Mouse (Mus musculus) midbrain, embryonic 13.5 days (tissue): ENCODE results near the gene Gpr12. TPM values are rescaled to one million over a fixed set of nuclear protein-coding genes. Genes with fewer than 3 reads are reported as not detected.
"Not testable (repeated sequence)": the region's sequence is repeated elsewhere in the genome, so short reads cannot be mapped to it uniquely, and the experiment has no call there.

ENCODE experiments used
- ATAC-seq: fragments of 200-750 bp; cut with Nextera tagmentation; 2 replicates; pipeline ENCODE4 v1.8.0; 2017; ENCODE audit warnings: mild to moderate bottlenecking, moderate TSS enrichment, moderate library complexity
- H3K27ac ChIP-seq: fragments of 300-500 bp; sonication (generic); 2 replicates; pipeline ENCODE4 v1.5.1; 2015; ENCODE audit warnings: inconsistent platforms, mild to moderate bottlenecking, moderate library complexity
- H3K27me3 ChIP-seq: fragments of 300-500 bp; sonication (generic); 2 replicates; pipeline ENCODE4 v1.6.1; 2015; ENCODE audit warnings: mild to moderate bottlenecking, inconsistent platforms
- H3K36me3 ChIP-seq: fragments of 300-500 bp; sonication (generic); 2 replicates; pipeline ENCODE4 v1.6.1; 2015; ENCODE audit warnings: mild to moderate bottlenecking, inconsistent platforms
- H3K4me1 ChIP-seq: fragments of 300-500 bp; sonication (generic); replicated peaks from 2 replicates; pipeline ENCODE4 v1.6.1; 2015; ENCODE audit warnings: inconsistent platforms
- H3K4me2 ChIP-seq: fragments of 300-500 bp; sonication (generic); replicated peaks from 2 replicates; pipeline ENCODE4 v1.6.1; 2015; ENCODE audit warnings: moderate library complexity, mild to moderate bottlenecking, inconsistent platforms
- H3K4me3 ChIP-seq: fragments of 300-500 bp; sonication (generic); replicated peaks from 2 replicates; pipeline ENCODE4 v1.5.1; 2015; ENCODE audit warnings: mild to moderate bottlenecking, inconsistent platforms
- H3K9ac ChIP-seq: fragments of 300-500 bp; sonication (generic); replicated peaks from 2 replicates; pipeline ENCODE4 v1.6.1; 2015; ENCODE audit warnings: mild to moderate bottlenecking, inconsistent platforms
- H3K9me3 ChIP-seq: fragments of 300-500 bp; sonication (generic); 2 replicates; pipeline ENCODE4 v1.6.1; 2016; ENCODE audit warnings: mild to moderate bottlenecking, inconsistent platforms
- WGBS: fragments of 180-500 bp; shearing (Covaris S2); methylation state at CpG from one replicate; pipeline ENCODE4 v1.1.7; 2015; 5-methylcytosine and 5-hydroxymethylcytosine counted together
- polyA plus RNA-seq: library from polyadenylated mRNA; unstranded; fragments of >200 nt; fragmentation: Nextera tagmentation; extraction: Ambion mirVana; gene quantifications from 2 replicates; pipeline ENCODE4 v1.2.1, GENCODE M21; 2015

The Gpr12 gene
- polyA plus RNA-seq, 1 experiment from 2014 or later = 6.7 TPM

GRCm38 (mm10) chr5:146606221-146606620 lies 21.2 kb upstream of the Gpr12 start:
- no peak overlapping the region for H3K9ac ChIP-seq
- H3K9me3 ChIP-seq = no peaks in the 10 kb centered on the region
- WGBS = 83% methylated on average over 5 of the region's 5 CpGs
- no peak overlapping the region for H3K4me3 ChIP-seq
- no peaks in the 10 kb centered on the region for H3K27me3 ChIP-seq
- no peak overlapping the region for H3K27ac ChIP-seq
- H3K4me1 ChIP-seq = no peaks in the 10 kb centered on the region
- ATAC-seq = no peak
- H3K4me2 ChIP-seq = no peak overlapping the region
- H3K36me3 ChIP-seq = no peaks in the 10 kb centered on the region

DNA sequence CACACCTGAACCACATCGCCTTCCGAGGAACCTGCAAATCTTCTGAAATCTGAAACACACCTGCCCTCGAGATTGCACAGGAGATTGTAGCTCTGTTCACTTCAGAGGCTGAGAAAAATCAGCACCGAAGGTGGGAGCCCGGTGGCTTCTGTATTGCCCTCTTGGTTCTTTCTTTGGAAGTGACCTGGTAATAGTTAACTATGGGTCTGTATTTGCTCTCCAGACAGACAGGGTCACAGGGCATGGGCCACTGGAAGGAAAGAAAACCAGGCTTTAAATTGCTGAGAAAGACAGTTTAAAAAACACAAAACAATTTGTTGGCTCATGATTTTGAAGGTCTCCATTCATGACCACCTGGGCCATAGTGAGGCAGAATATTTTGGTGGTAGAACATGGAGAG lies 14.9 kb upstream of the Gpr12 start:
- no peak for ATAC-seq
- H3K9me3 ChIP-seq = no peaks in the 10 kb centered on the region
- no peaks in the 10 kb centered on the region; the same call in 1 of the 2 replicates for H3K4me1 ChIP-seq
- H3K9ac ChIP-seq = no peak overlapping the region
- 92% methylated on average over 5 of the region's 5 CpGs for WGBS
- no peaks in the 10 kb centered on the region for H3K36me3 ChIP-seq
- H3K27ac ChIP-seq = no peak overlapping the region
- no peak overlapping the region for H3K4me3 ChIP-seq
- 0 out of 2 replicates have a peak, but pooled peaks cover 5% of the 10 kb centered on the region for H3K27me3 ChIP-seq
- no peak overlapping the region for H3K4me2 ChIP-seq

DNA sequence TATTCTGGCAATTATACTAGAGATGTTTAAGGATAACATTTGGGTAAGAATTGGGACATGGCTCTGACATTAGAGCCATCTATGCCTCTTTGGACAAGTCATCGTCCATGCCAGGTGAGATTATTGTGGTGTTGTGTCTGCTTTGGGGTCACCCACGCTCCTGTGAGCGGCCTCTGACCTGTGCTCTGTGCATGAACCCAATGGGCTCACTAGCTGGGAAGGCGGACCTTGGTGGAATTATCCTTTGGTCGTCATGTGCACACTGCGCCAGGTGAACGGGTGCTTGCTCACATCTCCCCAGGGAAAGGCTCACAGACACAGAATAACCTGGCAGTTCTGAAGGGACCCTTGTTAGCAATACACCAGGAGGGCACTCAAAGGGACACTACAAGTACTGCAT lies 14.2 kb upstream of the Gpr12 start:
- H3K9ac ChIP-seq, H3K4me1 ChIP-seq, ATAC-seq, H3K27ac ChIP-seq, H3K9me3 ChIP-seq, H3K36me3 ChIP-seq, H3K4me3 ChIP-seq, H3K4me2 ChIP-seq, H3K27me3 ChIP-seq: not testable (repeated sequence)
- 79% methylated on average over 7 of the region's 7 CpGs for WGBS

GRCm38 (mm10) chr5:146598215-146599119 lies 13.4 kb upstream of the Gpr12 start:
- Histone ChIP-seq H3K9ac (no peak overlapping the region), H3K27me3 (0 out of 2 replicates have a peak, but pooled peaks cover 5% of the 10 kb centered on the region), H3K36me3 (no peaks in the 10 kb centered on the region), H3K4me1 (no peaks in the 10 kb centered on the region; the same call in 1 of the 2 replicates), H3K4me3 (no peak overlapping the region), H3K27ac (0 out of 2 replicates have a peak overlapping the region, but pooled peaks have one; percentile 14), H3K9me3 (no peaks in the 10 kb centered on the region; the same call in 1 of the 2 replicates), H3K4me2 (no peak overlapping the region)
- ATAC-seq = 0 out of 2 replicates have a peak, but pooled peaks have one; percentile 27
- 71% methylated on average over 27 of the region's 27 CpGs for WGBS

- 97% methylated on average over 10 of the region's 10 CpGs for WGBS
- H3K4me2 ChIP-seq = no peak overlapping the region
- no peak overlapping the region for H3K9ac ChIP-seq
- H3K9me3 ChIP-seq = no peaks in the 10 kb centered on the region; the same call in 1 of the 2 replicates
- peaks cover 7% of the 10 kb centered on the region; the same call in 1 of the 2 replicates for H3K27me3 ChIP-seq
- ATAC-seq = no peak
- no peaks in the 10 kb centered on the region for H3K36me3 ChIP-seq
- H3K4me3 ChIP-seq = no peak overlapping the region
- no peak overlapping the region for H3K27ac ChIP-seq
- no peaks in the 10 kb centered on the region; the same call in 1 of the 2 replicates for H3K4me1 ChIP-seq
These were observed 12.4 kb upstream of the Gpr12 start for GRCm38 (mm10) chr5:146597503-146597874.

GRCm38 (mm10) chr5:146596612-146597502 lies 11.8 kb upstream of the Gpr12 start:
- Histone ChIP-seq H3K9ac (no peak overlapping the region), H3K27ac (no peak overlapping the region), H3K4me1 (no peaks in the 10 kb centered on the region; the same call in 1 of the 2 replicates), H3K4me3 (no peak overlapping the region), H3K27me3 (peaks cover 7% of the 10 kb centered on the region; the same call in 1 of the 2 replicates), H3K9me3 (no peaks in the 10 kb centered on the region; the same call in 1 of the 2 replicates), H3K36me3 (no peaks in the 10 kb centered on the region), H3K4me2 (no peak overlapping the region)
- no peak for ATAC-seq
- WGBS = 91% methylated on average over 18 of the region's 18 CpGs

GRCm38 (mm10) chr5:146592580-146592979 lies 7.5 kb upstream of the Gpr12 start:
- Histone ChIP-seq H3K4me1 (no peaks in the 10 kb centered on the region), H3K4me2 (no peak overlapping the region), H3K27ac (no peak overlapping the region), H3K27me3 (peaks cover 40% of the 10 kb centered on the region), H3K9me3 (no peaks in the 10 kb centered on the region; the same call in none of the 2 replicates), H3K36me3 (no peaks in the 10 kb centered on the region), H3K9ac (no peak overlapping the region), H3K4me3 (no peak overlapping the region)
- WGBS = 14% methylated on average over 5 of the region's 5 CpGs
- ATAC-seq = peak; percentile 60

GRCm38 (mm10) chr5:146591636-146592035 lies 6.6 kb upstream of the Gpr12 start:
- Histone ChIP-seq H3K4me2 (no peak overlapping the region), H3K36me3 (no peaks in the 10 kb centered on the region), H3K9ac (no peak overlapping the region), H3K27me3 (peaks cover 46% of the 10 kb centered on the region), H3K27ac (no peak overlapping the region), H3K4me3 (no peak overlapping the region), H3K4me1 (no peaks in the 10 kb centered on the region), H3K9me3 (no peaks in the 10 kb centered on the region; the same call in none of the 2 replicates)
- ATAC-seq = no peak
- whole genome bisulfite sequencing = 91% methylated on average over 4 of the region's 4 CpGs

DNA sequence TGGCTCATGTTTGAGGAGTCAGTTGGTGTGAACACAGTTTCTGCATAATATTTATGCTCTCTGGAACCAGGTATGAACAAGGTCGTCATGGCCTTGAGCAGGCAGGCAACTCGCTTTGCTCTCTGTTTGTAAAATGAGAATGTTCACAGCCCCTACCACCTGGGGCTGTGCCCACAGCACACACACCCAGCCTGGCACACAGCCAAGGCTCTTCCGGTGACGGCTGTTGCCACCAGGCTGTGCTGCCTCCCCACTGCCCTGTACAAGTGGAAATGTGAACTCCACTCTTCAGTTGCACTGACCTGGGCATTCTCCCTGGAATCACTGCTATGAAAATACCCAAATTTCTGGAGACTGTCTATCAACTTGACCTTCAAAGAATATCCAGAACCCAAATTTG lies 5.9 kb upstream of the Gpr12 start:
- ATAC-seq = no peak
- H3K4me2 ChIP-seq = no peak overlapping the region
- H3K9me3 ChIP-seq = no peaks in the 10 kb centered on the region; the same call in none of the 2 replicates
- H3K4me3 ChIP-seq = no peak overlapping the region
- H3K27ac ChIP-seq = no peak overlapping the region
- H3K4me1 ChIP-seq = no peaks in the 10 kb centered on the region
- peaks cover 47% of the 10 kb centered on the region for H3K27me3 ChIP-seq
- WGBS = 68% methylated on average over 4 of the region's 4 CpGs
- no peaks in the 10 kb centered on the region for H3K36me3 ChIP-seq
- H3K9ac ChIP-seq = no peak overlapping the region

DNA sequence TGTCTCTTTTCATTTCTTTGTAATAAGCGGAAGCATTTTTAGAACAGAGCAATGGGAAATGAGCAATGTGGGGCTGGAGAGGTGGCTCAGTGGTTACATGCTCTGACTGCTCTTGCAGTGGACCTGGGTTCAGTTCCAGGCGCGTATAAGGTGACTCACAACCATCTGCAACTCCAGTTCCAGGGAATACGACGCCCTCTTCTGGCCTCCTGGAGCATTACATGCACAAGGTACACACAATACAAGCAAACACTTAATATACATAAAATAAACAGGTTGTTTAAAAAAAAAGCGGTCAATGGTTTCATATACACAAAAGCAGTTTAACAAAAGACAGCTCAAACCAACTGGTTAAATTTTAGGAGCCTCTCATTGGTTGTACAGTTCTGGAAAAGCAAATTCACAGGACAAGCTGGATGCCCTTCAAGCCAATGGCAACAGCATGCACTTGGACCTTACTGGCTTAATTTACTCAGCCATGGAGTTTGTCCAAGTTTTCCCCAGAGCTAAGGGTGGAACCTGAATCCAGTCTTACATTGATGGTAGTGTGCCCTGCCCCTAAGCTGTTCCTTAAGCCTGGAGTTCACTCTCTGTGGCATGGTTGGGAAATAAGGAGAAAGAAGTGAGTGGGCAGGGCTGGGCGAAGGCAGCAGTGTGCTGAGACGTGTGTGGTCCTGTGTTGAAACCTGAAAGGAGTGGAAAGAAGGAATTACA lies 1.5 kb upstream of the Gpr12 start:
- Histone ChIP-seq H3K27ac (no peak overlapping the region), H3K4me3 (no peak overlapping the region), H3K36me3 (no peaks in the 10 kb centered on the region), H3K4me1 (peaks cover 13% of the 10 kb centered on the region), H3K9me3 (no peaks in the 10 kb centered on the region; the same call in 1 of the 2 replicates), H3K4me2 (no peak overlapping the region), H3K9ac (no peak overlapping the region), H3K27me3 (peaks cover 80% of the 10 kb centered on the region)
- WGBS = 72% methylated on average over 8 of the region's 8 CpGs
- no peak for ATAC-seq

GRCm38 (mm10) chr5:146585307-146585651 lies 240 bp upstream of the Gpr12 start:
- peak; percentile 7; the same call in 1 of the 2 replicates for ATAC-seq
- no peak overlapping the region for H3K27ac ChIP-seq
- H3K4me3 ChIP-seq = peak overlapping the region; percentile 62
- H3K27me3 ChIP-seq = peaks cover 70% of the 10 kb centered on the region
- H3K9ac ChIP-seq = peak overlapping the region; percentile 75; the same call in 1 of the 2 replicates
- H3K4me1 ChIP-seq = peaks cover 13% of the 10 kb centered on the region
- H3K9me3 ChIP-seq = no peaks in the 10 kb centered on the region; the same call in 1 of the 2 replicates
- 18% methylated on average over 10 of the region's 10 CpGs for WGBS
- peak overlapping the region; percentile 90 for H3K4me2 ChIP-seq
- H3K36me3 ChIP-seq = no peaks in the 10 kb centered on the region
